Mouse (Mus musculus) hindbrain, embryonic 13.5 days (tissue): Measurements from ENCODE around the gene Mtor. TPM values are rescaled to one million over a fixed set of nuclear protein-coding genes. Genes with fewer than 3 reads are reported as not detected.
A peak's percentile ranks its signal among the peaks of the same experiment; 100 is the strongest.

Experiments used
- ATAC-seq: fragments of 200-750 bp; cut with Nextera tagmentation; 2 replicates; pipeline ENCODE4 v1.8.0; 2017; ENCODE audit warnings: moderate TSS enrichment; ENCODE audit not compliant: low FRiP score
- H3K27ac ChIP-seq: fragments of 300-500 bp; sonication (generic); 2 replicates; pipeline ENCODE4 v1.5.1; 2015; ENCODE audit warnings: inconsistent platforms, mild to moderate bottlenecking, moderate library complexity
- H3K27me3 ChIP-seq: fragments of 300-500 bp; sonication (generic); 2 replicates; pipeline ENCODE4 v1.6.1; 2015; ENCODE audit warnings: mild to moderate bottlenecking, inconsistent platforms
- H3K36me3 ChIP-seq: fragments of 300-500 bp; sonication (generic); 2 replicates; pipeline ENCODE4 v1.6.1; 2015; ENCODE audit warnings: mild to moderate bottlenecking, inconsistent platforms
- H3K4me1 ChIP-seq: fragments of 300-500 bp; sonication (generic); replicated peaks from 2 replicates; pipeline ENCODE4 v1.6.1; 2015; ENCODE audit warnings: inconsistent platforms
- H3K4me2 ChIP-seq: fragments of 300-500 bp; sonication (generic); 2 replicates; pipeline ENCODE4 v1.6.1; 2015; ENCODE audit warnings: inconsistent platforms, mild to moderate bottlenecking, moderate library complexity
- H3K4me3 ChIP-seq: fragments of 300-500 bp; sonication (generic); 2 replicates; pipeline ENCODE4 v1.5.1; 2015; ENCODE audit warnings: mild to moderate bottlenecking, inconsistent platforms
- H3K9ac ChIP-seq: fragments of 300-500 bp; sonication (generic); 2 replicates; pipeline ENCODE4 v1.6.1; 2015; ENCODE audit warnings: mild to moderate bottlenecking, inconsistent platforms
- H3K9me3 ChIP-seq: fragments of 300-500 bp; sonication (generic); 2 replicates; pipeline ENCODE4 v1.6.1; 2016; ENCODE audit warnings: inconsistent platforms
- WGBS: fragments of 180-500 bp; shearing (Covaris S2); methylation state at CpG from one replicate; pipeline ENCODE4 v1.1.7; 2015; 5-methylcytosine and 5-hydroxymethylcytosine counted together
- polyA plus RNA-seq: library from polyadenylated mRNA; unstranded; fragments of >200 nt; fragmentation: Nextera tagmentation; extraction: Ambion mirVana; gene quantifications from 2 replicates; pipeline ENCODE4 v1.2.1, GENCODE M21; 2015

Gene Mtor
- polyA plus RNA-seq, 1 experiment from 2014 or later = 23.0 TPM

DNA sequence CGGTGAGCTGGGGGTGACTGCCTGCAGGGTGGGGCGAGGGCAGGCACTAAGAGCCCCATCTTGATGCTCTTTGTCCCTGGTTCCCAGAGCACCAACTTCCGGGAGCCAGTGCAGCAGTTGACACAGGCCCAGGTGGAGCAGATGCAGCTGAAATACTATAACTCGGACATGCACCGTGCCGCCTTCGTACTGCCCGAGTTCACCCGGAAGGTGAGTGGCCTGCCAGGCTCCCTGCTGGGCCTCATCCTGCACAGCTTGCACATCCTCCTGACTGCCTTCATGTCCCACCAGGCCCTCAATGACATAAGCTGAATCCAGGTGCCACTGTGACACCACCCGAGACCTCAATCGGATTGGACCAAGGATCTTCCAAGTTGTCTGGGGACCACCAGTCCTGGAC lies 145.6 kb downstream of the Mtor start:
- no peak overlapping the region for H3K4me2 ChIP-seq
- 93% methylated on average over 11 of the region's 11 CpGs for WGBS
- H3K4me1 ChIP-seq = peaks cover 18% of the 10 kb centered on the region
- no peak overlapping the region for H3K4me3 ChIP-seq
- peaks cover 57% of the 10 kb centered on the region for H3K36me3 ChIP-seq
- H3K9ac ChIP-seq = no peak overlapping the region
- no peaks in the 10 kb centered on the region for H3K9me3 ChIP-seq
- H3K27ac ChIP-seq = no peak overlapping the region
- ATAC-seq = no peak
- H3K27me3 ChIP-seq = no peaks in the 10 kb centered on the region

DNA sequence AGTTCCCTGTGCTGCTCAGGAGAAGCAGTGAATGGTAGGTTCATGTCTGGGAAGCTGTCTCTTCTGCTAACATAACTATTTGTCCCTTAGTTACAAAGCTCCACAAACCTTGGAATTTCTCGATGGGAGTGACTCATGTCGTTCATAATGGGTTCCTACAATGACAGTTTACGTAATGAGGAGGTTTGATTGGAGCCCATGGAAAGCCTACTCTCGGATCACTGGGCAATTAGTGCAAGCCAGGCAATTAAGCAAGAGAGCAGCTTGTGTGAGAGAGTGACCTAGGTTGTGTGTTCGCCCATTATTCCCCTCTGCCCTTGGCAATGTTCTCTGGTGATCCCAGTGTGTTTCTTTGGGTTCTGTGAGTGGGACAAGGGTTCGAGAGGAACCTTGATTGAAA lies 147.5 kb downstream of the Mtor start:
- Histone ChIP-seq H3K9me3 (no peaks in the 10 kb centered on the region), H3K36me3 (peaks cover 59% of the 10 kb centered on the region), H3K27ac (no peak overlapping the region), H3K27me3 (no peaks in the 10 kb centered on the region), H3K9ac (no peak overlapping the region), H3K4me1 (peaks cover 13% of the 10 kb centered on the region), H3K4me3 (no peak overlapping the region), H3K4me2 (no peak overlapping the region)
- 83% methylated on average over 6 of the region's 6 CpGs for WGBS
- ATAC-seq = no peak

DNA sequence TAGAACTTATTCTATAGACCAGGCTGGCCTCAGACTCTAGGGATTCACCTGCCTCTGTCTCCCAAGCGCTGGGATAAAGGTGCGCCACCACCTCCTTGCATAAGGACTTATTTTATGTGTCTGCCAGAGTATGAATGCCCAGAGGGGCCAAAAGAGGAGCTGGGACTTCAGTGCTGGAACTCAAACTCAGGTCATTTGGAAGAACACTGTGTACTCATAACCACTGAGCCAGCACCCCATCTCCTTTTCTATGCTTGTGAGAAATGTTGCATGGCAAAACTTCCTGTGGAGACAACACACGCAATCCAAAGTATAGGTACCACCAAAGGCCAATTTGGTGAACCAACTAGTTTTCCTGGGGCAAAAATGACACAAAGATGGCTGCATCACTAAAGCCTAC lies 148.3 kb downstream of the Mtor start:
- no peak overlapping the region for H3K27ac ChIP-seq
- H3K9me3 ChIP-seq = no peaks in the 10 kb centered on the region
- H3K4me3 ChIP-seq = no peak overlapping the region
- no peak overlapping the region for H3K9ac ChIP-seq
- H3K27me3 ChIP-seq = no peaks in the 10 kb centered on the region
- H3K4me2 ChIP-seq = no peak overlapping the region
- H3K4me1 ChIP-seq = peaks cover 13% of the 10 kb centered on the region
- ATAC-seq = no peak
- peaks cover 59% of the 10 kb centered on the region for H3K36me3 ChIP-seq
- 97% methylated on average over 3 of the region's 3 CpGs for WGBS

DNA sequence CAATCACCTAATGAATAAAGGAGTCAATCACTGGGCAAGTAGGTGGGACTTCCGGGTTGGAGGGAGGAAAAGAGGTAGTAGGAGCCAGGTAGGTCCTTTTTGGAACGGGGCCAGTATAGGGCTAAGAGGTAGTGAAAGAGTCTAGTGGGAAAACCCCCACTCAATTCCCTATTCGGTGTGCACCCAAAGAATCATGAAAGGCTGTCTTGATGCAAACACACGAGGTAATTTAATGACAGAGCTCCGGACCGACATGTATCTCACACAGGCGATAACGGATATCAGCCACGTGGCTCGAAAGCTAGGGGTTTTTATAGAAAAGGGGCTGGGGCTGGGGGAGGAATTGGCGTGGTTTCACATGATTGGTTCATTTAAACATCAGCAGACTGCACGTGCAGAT lies 150.4 kb downstream of the Mtor start:
- no peaks in the 10 kb centered on the region for H3K27me3 ChIP-seq
- H3K9me3 ChIP-seq = no peaks in the 10 kb centered on the region
- 95% methylated on average over 12 of the region's 12 CpGs for WGBS

DNA sequence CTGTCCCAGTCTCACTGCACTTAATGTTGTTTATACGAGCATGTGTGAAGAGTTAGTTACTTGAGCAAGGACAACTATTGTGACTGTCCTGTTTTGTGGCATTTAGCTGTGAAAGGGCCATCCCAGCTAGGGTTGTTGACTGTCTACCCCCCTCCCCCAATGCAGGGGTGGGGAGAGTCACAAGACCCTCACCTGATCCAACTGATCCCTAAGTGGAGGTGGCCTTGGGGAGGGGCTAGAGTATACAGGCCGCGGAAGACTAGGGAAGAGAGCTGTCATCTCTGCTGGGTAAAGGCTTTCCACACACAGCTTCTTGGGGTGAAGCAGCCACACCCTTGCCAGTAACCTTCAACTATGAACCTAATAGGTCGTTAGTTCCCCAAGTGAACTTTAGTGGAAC lies 151.9 kb downstream of the Mtor start:
- H3K27ac ChIP-seq = no peak overlapping the region
- no peak overlapping the region for H3K4me3 ChIP-seq
- WGBS = 90% methylated on average over 4 of the region's 4 CpGs
- no peaks in the 10 kb centered on the region for H3K27me3 ChIP-seq
- peaks cover 36% of the 10 kb centered on the region for H3K36me3 ChIP-seq
- no peak overlapping the region for H3K9ac ChIP-seq
- H3K9me3 ChIP-seq = no peaks in the 10 kb centered on the region
- ATAC-seq = no peak
- H3K4me2 ChIP-seq = no peak overlapping the region
- no peaks in the 10 kb centered on the region for H3K4me1 ChIP-seq

More for the DNA sequence above, 150.4 kb downstream of the Mtor start:
- no peak for ATAC-seq
- no peak overlapping the region for H3K4me2 ChIP-seq
- H3K4me3 ChIP-seq = no peak overlapping the region
- no peak overlapping the region for H3K27ac ChIP-seq
- H3K4me1 ChIP-seq = no peaks in the 10 kb centered on the region
- H3K36me3 ChIP-seq = peaks cover 51% of the 10 kb centered on the region
- no peak overlapping the region for H3K9ac ChIP-seq

DNA sequence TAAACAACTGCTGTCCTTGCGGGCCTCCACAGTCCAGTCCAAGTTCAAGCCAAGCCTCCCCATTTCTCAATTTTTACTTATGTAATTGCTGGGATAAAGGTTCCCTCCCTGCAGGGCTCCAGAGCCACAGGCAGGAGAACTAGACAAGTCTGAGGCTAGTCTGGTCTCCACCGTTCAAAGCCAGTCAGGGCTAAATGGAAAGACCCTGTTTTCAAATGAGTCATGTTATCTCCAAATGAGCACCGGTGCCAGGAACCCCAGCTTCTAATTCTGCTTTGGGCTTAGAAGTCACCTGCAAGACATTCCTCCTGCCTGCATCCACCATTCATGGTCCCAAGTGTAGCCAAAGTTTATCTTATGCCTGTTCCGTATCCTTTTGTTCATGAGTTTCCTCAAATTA lies 153.5 kb downstream of the Mtor start:
- 84% methylated on average over 4 of the region's 4 CpGs for WGBS
- Histone ChIP-seq H3K4me2 (no peak overlapping the region), H3K9ac (no peak overlapping the region), H3K4me3 (no peak overlapping the region), H3K36me3 (peaks cover 21% of the 10 kb centered on the region), H3K27me3 (no peaks in the 10 kb centered on the region), H3K4me1 (no peaks in the 10 kb centered on the region), H3K27ac (no peak overlapping the region), H3K9me3 (no peaks in the 10 kb centered on the region)
- no peak for ATAC-seq

DNA sequence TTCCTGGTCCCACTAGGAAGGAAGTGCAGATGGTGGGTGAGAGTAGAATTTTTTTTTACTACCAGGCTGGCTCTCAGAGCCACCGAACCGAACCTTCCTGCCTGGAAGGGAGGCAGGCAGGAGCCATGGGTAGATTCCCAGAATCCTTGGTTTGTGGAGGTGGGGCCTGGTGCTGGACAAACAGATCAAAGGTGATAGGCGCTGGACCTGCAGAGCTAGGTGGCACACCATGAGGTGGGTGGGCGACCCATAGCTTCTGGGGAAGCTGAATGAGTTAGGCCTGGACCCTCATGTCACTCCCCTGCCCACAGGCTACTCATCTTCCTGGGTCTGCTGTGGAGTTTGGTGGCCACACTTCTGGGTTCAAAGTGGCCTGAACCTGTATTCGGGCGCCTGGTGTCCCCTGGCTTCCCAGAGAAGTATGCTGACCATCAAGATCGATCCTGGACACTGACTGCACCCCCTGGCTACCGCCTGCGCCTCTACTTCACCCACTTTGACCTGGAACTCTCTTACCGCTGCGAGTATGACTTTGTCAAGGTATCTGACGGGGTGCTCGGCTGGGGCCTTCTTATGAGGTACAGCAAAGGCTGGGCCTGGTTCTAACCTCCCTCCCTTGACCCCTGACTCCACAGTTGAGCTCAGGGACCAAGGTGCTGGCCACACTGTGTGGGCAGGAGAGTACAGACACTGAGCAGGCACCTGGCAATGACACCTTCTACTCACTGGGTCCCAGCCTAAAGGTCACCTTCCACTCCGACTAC lies 154.1 kb downstream of the Mtor start, which contains the start of gene Masp2:
Masp2 (plus strand) TSS at position 198 of the 764 bp plus-strand sequence.
- Histone ChIP-seq H3K4me1 (no peaks in the 10 kb centered on the region), H3K27me3 (no peaks in the 10 kb centered on the region), H3K9me3 (no peaks in the 10 kb centered on the region), H3K27ac (no peak within 1 kb of the TSS), H3K4me3 (no peak within 1 kb of the TSS), H3K36me3 (peaks cover 20% of the 10 kb centered on the region), H3K4me2 (no peak within 1 kb of the TSS), H3K9ac (no peak within 1 kb of the TSS)
- WGBS = 92% methylated on average over 14 of the region's 14 CpGs
- no peak for ATAC-seq

DNA sequence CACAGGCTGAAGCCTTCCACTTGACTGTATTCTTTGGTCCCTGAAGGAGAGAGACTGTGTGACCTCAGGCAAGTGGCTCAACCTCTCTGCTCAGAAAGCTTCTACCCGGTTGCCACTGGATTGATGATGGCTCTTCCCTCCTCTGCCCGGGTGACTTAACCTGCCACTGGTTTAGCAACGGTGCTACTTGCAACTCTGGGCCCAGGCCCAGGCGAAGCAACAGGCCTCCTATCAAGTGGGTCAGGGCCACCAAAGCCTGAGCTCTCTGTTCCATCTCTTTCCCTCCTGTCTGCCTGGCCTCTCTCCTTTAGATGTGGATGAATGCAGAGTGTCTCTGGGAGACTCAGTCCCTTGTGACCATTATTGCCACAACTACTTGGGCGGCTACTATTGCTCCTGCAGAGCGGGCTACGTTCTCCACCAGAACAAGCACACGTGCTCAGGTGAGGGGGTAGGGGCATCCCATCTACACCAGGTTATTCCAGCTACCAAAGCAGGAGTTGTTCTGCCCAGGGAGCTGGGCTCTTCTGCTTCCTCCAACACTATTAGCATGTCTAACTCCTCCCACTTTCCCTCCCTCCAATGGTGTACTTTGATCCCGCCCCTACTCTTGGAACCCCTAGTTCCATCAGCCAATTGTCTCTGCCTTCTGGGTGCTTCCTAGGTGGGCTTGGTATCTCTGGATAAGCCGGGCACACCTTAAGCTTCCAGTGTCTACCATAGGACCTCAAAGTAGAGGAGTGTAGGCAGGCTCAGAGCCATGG lies 155.1 kb downstream of the Mtor start:
- H3K4me1 ChIP-seq = no peaks in the 10 kb centered on the region
- H3K36me3 ChIP-seq = peaks cover 12% of the 10 kb centered on the region
- H3K4me3 ChIP-seq = no peak overlapping the region
- H3K9ac ChIP-seq = no peak overlapping the region
- H3K9me3 ChIP-seq = no peaks in the 10 kb centered on the region
- 68% methylated on average over 10 of the region's 10 CpGs for WGBS
- H3K27ac ChIP-seq = no peak overlapping the region
- no peak for ATAC-seq
- H3K27me3 ChIP-seq = no peaks in the 10 kb centered on the region
- no peak overlapping the region for H3K4me2 ChIP-seq

DNA sequence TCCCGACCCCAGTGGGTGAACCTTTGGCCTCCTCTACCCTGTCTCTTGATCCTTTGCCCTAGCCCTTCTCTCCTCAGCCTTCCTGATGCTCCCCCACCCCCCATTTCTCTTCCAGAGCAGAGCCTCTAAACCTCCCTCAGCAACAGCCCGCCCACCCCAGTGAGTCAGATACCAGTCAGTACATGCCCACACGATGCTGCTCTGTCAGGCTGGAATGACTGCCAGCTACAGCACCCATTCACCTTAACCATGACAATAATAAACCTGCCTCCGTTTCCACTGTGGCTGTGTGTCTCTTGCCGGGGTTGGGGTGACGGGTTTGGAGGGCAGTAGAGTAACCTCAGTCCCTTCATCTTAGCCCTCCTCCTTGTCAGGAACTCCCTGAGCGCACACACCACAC lies 155.7 kb downstream of the Mtor start:
- Histone ChIP-seq H3K27ac (no peak overlapping the region), H3K9me3 (no peaks in the 10 kb centered on the region), H3K4me2 (no peak overlapping the region), H3K4me3 (no peak overlapping the region), H3K9ac (no peak overlapping the region), H3K4me1 (no peaks in the 10 kb centered on the region), H3K27me3 (no peaks in the 10 kb centered on the region), H3K36me3 (peaks cover 6% of the 10 kb centered on the region)
- no peak for ATAC-seq
- WGBS = 73% methylated on average over 7 of the region's 7 CpGs

DNA sequence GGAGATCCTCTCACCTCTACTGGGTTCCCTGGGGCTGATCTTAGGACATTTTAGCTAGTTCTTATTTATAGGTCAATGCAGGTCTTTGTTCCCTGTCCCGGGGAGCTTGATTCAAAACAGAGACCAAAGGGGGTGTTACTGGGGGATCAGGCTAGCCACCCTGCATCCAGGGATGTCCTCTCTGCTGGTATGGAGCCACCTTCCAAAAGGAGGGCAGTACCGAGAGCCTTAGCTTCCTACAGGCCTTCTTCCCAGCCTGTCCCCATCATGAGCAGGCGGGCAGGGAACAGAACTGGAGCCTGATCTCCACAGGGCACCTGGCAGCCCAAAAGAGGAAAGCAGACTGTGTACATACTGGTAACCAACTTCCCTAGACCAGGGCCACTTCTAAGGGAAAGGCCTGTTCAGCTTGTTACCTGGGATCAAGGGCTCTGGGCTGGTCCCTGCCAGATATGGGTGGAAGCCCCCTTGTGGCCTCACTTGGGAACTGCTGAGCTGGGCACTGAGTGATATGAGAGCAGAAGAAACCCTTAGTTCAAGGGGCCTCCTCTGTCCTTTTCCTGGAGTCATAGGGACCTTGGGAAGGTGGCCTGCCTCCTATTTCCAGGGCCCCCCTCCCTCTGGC lies 156.2 kb downstream of the Mtor start:
- whole genome bisulfite sequencing = 98% methylated on average over 3 of the region's 3 CpGs
- Histone ChIP-seq H3K9ac (no peak overlapping the region), H3K4me2 (no peak overlapping the region), H3K9me3 (no peaks in the 10 kb centered on the region), H3K27me3 (no peaks in the 10 kb centered on the region), H3K27ac (no peak overlapping the region), H3K4me3 (no peak overlapping the region), H3K4me1 (no peaks in the 10 kb centered on the region), H3K36me3 (peaks cover 5% of the 10 kb centered on the region)
- ATAC-seq = 0 out of 2 replicates have a peak, but pooled peaks have one; percentile 46
